Mouse (Mus musculus) liver, postnatal 0 days (tissue): Measurements from ENCODE around the gene Ms4a18.

Experiments
- CTCF ChIP-seq: sonication (generic); IDR thresholded peaks from 2 replicates; pipeline ENCODE4 v1.5.1; 2016; ENCODE audit warnings: antibody characterized with exemption, low read depth
- EP300 ChIP-seq: IDR thresholded peaks from 2 replicates; pipeline ENCODE4 v1.6.1; 2016; ENCODE audit warnings: antibody characterized with exemption, low read depth, mild to moderate bottlenecking

GRCm38 (mm10) chr19:11022382-11022781 lies 4.6 kb upstream of the Ms4a18 start:
- TF ChIP-seq CTCF = no peak
- no peak for TF ChIP-seq EP300
